Mouse (Mus musculus): ENCODE measurements at regions not wholly inside any gene's neighbourhood (a gene's known extent, or its start where the extent isn't known, plus 50 kb on each side); places are given as distances from the start of the nearest gene placed in this dataset.

DNA sequence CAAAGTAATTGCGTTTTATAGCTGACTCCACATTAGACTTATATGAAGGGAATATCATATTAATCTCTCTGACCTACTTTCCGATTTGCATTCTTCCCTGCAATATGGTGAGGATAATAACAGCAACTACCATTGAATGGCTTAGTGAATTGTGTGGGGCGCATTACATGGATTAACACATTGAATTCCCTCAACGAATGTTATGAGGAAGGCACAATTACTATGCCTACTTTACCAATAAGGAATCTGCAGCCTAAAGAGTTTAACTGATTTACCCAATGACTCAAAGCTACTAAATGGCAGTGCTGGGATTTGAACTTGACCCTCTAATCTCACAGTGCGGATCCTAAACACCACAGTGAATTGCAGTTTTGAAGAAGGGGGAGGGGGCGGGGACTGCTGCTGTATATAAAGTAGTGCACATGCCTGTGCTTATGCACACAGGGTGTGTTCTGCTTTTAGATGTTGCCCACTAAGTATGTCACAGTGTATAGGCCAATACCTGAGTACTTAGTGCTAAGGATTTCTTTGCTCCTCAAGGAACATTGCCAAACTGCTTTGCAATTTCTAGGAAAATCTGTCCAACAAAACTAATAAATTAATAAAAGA, 563.8 kb upstream of the Atp2b1 start:
- TF ChIP-seq HCFC1 (IDR thresholded peaks at IDR 0.05; ENCODE audit: borderline replicate concordance, insufficient read depth, low read length) (no peak), CHD2 (IDR thresholded peaks at IDR 0.05; ENCODE audit: low read depth, low read length) (no peak), ZNF384 (IDR thresholded peaks at IDR 0.05; ENCODE audit: low read depth, low read length) (no peak), MAFK (IDR thresholded peaks at IDR 0.05; ENCODE audit: insufficient read depth, low read depth, low read length) (no peak), ZC3H11A (IDR thresholded peaks at IDR 0.05; ENCODE audit: borderline replicate concordance, low read depth, low read length) (no peak)
